Mouse (Mus musculus) ovary, postnatal 10 days (tissue): ENCODE data around the gene Usp43.

Source experiments
- DNase-seq: peaks from one replicate; pipeline ENCODE4 v3.0.0; 2022; ENCODE audit warnings: low spot score

The Usp43 gene

DNA sequence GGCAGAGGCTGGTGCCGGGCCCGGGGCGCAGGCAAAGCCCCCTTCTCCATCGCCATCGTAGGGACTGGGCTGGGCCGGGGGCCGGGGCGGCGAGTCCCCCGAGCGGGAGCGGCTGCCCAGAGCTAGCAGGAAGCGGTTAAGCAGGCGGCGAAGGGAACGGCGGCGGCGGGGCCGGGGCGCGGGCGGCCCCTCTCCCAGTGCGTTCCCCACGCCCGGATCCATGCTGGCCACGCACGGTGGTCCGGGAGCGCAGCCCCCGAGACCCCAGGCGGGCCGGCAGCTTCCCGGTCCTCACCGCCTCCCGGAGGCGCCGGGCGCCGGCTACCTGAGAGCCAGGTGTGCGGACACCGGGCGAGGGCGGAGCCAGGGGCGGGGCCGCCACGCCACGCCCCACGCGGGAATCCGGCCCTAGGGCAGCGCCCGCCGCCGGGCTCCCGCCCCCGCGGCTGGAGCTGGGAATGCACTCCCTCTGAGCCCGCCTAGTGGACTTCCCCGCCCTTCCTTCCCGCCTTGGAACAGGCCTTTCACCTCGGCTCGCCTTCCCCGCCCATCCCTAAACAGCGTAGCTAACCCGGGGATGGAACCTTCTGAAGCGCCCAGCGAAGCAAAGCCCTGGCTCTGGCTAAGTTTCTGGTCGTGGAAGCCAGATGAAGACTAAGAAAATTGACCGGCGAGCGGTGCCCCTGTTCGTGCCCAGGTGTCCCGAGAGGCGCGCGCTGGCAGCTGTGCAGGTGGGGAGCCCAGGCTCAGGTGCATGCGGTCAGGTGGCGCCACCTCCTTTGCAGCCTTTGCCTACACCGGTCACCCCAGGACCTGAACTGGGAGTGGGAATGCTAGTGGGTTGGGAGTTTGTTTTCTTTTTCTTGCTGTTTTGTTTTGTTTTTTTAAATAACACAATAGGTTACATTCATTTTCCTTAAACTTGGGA, at the start of gene Usp43:
Gene Usp43 (minus strand): TSS at position 327 of the 928 bp plus-strand sequence.
- DNase-seq, result peak; percentile 20

DNA sequence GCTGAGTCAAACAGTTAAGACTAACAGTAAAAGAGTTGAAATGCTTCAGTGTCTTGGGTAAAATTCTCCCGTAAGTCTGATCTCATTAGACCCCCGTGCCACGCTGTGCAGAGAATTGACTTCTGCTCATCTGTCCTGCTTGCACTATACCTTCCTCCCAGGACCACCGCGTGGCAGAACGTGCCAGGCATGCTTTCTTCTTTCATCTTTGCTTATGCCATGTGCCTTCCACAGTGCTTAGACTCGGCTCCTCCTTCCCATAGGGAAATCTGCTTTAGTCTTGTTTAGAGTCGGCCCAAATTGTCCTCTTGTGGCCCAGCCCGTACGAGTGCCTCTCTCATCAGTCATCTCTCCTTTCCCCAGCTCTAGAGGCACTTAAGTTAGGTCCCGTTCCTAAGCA, 45.9 kb upstream of the Usp43 start:
- no peak for DNase-seq

DNA sequence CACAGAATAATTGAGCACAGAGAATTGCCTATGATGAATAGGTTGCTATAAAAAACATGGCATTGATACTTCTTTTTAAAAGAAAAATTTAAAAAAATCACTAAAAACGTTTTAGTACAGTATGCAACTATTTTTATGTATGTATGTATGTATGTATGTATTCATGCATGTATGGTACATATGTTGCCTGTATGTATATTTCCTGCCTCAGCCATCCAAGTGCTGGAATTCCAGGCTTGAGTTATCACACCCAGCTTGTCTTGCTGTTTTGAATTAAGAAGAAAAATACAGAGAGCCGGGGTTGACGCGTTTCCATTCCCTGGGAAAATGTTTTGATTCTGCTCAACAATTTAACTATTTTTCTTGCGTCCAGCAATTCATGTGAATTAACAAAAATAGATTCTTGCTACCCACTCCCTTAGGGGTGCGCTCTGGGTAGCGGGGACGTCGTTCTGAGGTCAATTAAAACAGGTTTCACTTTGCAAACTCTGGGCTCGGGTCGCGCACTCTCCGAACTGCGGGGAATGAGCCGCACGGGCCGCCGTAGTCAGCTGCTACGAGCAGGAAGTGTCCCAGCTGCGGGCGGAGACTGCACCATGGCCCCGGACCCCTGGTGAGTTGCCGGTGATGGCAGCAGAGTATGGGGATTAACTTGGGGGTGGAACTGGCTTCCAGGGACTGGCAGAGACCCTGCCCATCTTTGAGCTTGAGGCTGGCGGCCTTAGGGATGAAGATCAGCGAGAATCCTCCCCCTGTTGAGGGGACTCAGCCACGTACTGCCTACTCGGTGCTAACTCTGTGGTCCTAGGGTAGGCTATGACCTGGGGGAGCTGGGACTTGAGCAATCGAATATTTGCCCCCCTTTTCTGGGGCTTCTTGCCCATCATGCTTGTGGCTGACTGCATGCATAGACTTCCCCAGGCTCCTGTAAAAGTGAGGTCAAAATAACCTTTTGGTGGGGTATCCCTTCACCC, 44.2 kb upstream of the Usp43 start, which contains the start of gene Stx8:
Gene Stx8 (plus strand): TSS at position 289 of the 974 bp plus-strand sequence.
- peak; percentile 96 for DNase-seq

DNA sequence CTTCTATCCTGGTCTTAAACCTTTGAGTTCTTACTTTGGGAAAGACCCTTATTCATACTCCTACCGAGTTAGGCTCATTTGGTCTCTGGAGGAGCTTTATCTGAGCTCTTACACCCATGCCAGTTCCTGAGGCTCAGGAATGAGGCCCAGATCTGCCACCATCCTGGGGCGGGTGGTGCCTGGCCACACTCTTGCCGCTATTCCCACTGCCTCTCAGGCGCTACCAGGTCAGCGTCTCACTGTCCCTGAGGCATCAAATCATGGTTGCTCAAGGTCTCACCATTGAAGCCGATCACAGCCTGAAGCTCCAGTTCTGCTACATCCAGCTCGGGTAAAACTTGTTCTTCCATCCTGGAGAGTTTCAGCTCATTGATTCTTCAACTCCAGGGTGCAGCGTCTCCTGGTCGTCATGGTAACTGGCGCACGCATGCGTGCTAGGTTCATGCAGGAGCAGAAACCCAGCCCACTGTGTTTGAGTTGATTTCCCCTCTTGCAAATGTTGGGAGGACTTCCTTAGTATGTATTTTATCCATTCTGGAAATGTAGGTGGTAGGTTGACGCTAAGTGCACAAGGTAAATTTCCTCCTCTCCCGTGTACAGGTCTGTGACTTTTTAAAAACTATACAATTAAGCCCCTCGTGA, 43.4 kb upstream of the Usp43 start, which contains the start of gene Cfap52:
Gene Cfap52 (minus strand): TSS at position 410 of the 642 bp plus-strand sequence.
- DNase-seq, result peak; percentile 71

DNA sequence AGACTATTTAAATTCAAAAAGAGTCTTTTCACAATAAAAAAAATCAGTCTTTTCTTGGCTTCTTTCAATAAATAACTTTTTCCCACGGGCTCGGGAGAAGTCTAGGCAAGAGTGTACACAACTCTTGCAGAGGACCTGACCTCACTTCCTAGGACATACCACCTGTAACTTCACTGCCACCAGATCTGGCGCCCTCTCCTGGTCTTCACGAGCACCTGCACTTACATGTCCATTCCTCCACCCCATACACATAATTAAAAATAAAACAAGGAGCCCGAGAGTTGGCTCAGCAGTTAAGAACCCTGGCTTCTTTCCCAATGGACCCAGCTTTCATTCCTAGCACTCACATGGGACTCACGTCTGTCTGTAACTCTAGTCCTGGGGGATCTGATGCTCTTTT, 42.2 kb upstream of the Usp43 start:
- DNase-seq, result no peak

DNA sequence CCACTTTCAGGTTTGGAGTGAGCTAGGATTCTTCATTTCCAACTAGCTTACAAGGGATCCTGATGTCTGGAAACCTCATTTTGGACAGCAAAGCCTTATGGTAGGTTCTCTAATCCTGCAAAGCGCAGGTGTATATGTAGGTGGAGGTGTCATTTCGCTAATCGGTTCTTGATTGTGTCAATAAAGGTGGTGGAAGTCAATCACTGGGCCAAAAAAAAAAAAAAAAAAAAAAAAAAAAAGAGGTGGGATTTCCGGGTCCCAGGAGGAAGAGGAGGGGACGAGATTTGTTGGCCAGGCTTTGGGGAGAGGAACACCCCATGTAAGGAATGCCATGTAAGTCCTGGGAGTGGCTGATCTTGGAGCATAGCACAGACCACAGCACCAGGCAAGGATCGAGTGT, 32.5 kb upstream of the Usp43 start:
- DNase-seq, result no peak

DNA sequence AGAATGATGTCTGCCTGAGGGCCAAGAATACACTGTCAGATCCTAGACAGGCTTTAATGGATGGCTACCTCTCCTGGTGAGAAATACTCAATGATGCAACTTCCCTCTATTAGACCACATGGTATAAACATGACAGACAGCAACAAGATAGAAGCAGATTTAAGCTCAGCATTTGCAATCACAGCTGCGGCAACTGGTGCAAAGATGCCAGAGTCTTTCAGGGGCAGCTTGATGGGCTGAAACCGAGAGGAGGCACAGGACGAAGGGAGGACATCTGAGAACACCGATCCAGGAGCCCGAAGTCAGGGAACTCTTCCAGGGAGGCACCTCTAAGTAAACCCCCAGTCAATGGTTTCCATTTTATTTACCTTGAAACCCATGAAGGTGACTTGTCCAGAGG, 31.7 kb upstream of the Usp43 start:
- no peak for DNase-seq

DNA sequence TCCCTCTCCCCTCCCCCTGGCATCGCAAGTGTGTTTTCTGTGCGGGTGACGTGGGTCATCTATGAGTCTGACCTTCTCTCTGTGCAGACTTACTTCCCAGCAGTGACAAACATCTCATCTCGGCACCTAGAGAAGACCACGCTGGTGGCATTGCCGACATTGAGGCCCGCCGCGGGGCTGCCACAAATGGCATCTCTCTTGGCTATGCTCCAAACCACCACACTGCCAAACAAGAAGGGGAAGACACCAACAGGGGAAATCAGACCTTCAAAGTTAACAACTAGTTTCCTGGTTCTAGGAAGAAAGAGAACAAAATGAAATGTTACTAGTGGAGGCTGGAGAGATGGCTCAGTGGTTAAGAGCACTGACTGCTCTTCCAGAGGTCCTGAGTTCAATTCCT, 27.5 kb upstream of the Usp43 start:
- no peak for DNase-seq

DNA sequence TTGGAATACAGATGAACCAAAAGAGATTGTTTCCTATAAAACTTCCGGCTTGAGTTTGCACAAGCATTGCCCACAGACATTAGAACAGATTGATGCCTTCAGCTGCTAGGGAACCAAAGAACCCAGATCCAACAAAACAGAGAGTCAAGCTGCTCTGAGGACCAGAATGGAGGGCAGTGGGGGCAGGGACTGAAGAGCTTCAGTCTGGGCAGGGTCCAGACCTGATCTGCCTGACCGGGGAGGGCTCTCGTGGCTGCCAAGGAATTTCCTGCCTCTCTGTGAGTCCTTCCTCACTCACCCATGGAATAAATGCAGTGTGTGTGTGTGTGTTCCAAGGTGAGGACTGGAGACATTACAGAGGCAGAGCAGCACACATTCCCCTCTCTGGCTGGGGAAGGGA, 26.3 kb upstream of the Usp43 start:
- DNase-seq, result no peak

DNA sequence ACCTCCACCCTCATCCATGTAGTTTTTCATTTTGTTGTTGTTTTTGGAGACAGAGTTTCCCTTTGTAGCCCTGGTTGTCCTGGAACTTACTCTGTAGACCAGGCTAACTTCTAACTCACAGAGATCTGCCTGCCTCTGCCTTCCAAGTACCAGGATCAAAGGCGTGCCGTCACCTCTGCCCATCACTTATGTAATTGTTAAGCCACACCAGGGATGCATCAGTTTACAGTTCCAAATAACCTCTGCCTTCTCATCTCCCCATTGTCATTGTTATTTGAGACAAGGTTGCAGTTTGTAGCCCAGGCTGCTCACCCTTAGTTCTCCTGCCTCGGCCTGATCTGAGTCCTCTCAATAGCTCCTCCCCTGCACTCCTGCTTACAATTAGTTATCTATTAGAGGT, 10.2 kb upstream of the Usp43 start:
- DNase-seq, result no peak

DNA sequence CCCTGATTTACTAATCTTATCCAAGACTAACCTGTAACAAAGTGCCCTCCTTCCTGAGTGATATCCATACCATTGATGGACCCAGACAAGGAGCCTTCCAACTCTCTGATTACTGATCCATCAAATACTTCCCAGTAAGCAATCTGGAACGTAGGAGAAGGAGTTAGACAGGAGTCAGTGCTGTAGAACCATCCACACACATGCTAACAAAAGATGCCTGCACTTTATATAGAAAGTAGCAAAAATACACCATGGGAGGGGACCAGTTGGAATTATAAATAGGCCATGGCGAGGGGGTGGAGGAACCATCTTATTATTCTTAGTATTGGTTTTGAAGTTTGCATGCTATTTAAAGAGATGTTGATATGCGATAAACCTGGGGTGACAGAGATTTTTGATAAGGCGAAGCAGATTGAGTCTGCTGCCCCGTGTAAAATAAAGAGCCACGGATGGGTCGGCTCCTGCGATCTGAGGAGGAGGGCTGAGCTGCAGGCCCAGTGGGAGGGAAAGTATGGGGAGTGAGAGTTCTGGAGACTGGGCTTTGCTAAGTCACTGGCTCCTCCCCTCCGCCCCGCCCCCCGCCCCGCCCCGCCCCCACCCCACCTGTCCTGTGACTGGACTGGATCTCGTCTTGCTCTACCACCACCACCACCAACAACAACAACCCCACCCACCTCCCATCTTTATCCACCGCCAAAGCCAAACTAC, 4.5 kb upstream of the Usp43 start:
- DNase-seq, result no peak

DNA sequence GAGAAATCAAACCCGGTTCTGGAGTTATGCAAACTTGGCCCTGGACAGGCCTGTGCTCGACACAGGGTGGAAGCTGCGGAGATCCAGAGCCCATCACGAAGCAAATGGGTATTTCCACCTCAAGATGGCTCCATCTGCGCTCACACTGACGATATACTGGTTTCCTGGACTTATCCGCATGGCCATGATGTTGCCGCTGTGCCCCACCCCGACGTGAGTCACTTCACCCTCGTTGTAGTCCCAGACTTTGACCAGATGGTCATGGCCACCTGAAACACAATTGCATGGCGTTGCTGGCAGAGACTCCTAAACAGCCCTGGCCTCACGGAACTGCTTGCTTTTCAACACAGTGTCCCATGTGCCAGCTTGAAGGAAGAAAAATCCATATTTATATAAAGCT, 3.0 kb upstream of the Usp43 start:
- no peak for DNase-seq

DNA sequence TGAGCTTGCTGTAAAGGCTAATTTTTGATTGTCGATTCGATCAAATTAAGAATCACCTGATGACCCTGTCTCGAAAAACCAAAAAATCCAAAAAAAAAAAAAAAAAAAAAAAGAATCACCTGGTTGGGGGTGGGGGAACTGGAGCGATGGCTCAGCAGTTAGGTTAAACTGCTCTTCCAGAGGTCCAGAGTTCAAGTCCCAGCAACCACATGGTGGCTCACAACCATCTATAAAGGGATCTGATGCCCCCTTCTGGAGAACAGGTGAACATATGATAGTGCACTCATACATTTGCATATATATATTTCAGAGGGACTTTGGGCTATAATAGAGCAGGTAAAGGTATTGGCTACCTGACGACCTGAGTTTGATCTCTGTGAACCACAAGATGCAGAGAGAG, 1.8 kb upstream of the Usp43 start:
- DNase-seq, result no peak

DNA sequence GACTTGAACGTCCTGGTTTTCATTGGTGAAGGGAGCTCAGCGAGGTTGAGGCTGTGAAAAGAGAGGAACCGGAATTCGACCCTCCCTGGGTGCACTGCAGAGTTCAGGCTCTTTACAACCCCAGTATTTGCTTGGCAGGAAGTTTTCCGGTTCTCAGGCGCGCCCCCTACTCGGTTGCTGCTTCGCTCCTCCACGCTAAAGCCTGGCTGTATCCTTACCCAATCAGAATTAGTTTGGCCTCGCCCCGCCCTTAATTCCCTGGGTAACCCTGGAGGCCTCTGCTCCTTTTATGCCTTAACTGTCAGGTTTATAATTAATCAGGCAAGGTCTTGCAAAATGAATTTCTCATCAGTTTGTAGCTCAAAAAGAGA, 787 bp upstream of the Usp43 start:
- DNase-seq, result peak; percentile 35

DNA sequence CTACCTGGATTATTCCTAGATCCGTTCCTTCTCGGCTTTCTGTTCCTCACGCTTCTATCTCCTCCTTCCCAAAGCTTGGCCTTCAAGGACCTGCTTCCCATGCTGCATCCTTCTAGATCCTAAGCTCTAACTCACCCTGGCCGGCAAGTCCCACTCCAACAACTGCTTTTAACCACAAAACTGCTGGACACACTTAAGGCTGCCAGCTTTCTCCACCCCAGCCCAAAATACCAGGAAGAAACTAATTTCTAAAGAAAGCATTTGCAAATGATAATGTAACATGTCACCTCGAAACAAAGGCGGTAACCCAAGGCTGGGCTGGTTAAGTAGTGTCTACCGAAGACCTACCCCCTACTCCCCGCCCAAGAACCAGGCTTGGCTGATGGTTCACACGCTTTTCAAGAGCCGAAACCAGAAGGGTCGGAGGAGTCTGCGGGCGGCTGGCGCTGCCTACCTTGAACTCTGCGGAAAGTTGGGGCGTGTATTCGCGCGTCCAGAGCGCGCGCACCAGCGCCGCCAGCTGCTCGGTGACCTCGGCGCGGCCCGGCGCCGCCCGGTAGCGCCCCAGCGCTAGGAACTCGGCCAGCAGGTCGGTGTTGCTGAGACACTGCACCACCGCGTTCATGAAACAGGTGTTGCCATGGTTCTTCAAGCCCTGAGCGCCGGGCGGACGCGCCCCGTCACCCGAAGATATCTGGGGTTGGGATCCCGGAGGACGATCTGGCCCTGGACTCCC, 694 bp downstream of the Usp43 start:
- DNase-seq, result peak; percentile 21

DNA sequence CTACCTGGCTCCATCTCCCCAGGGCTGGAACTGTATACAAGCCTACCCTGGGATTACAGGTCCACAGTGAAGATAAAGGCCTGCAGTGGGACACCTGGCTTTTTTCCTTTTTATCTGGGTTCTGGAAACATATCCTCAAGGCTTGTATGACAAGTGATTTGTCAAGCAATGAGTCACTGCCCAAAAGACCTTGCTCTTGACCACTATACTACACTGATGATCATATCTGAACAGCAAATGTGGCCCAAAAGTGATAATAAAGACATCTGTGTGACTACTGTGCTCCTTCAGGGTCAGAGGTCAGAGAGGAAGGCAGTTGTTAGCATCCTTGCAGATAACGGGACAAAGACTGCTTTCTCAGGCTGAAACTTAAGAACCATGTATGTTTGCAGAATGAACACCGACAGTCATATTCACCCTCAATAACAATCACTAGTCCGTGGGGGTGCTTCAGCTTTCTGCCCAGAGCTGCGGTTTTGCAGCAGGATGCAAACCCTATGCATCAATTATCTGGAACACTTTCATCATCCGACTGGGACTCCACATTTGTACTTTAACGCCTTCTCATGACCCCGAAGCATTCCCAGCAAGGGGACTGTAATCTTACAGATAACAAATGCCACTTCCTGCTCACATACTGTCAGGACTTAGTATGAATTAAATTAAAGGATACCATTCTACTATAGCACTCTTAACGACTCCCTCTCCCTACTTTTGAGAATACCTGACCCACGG, 1.6 kb downstream of the Usp43 start:
- DNase-seq, result no peak

DNA sequence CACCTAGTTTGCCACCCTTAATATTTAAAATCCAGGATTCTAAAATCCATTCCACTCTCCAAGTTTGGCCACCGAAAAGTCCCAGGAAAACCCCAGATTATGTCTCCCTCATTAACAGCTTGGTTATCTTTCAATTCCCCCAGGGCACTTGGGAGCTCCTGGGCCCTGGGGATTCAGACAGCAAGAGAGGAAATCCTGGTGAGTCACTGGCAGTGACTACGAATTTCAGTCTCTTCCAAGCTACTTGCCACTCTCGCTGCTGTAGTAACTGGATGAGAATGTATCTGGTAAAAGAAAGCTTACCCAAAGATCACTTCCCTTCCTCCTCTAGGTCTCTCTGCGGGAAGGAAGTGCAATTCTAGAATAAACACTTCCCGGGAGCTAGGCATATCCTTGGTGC, 2.4 kb downstream of the Usp43 start:
- DNase-seq, result no peak

DNA sequence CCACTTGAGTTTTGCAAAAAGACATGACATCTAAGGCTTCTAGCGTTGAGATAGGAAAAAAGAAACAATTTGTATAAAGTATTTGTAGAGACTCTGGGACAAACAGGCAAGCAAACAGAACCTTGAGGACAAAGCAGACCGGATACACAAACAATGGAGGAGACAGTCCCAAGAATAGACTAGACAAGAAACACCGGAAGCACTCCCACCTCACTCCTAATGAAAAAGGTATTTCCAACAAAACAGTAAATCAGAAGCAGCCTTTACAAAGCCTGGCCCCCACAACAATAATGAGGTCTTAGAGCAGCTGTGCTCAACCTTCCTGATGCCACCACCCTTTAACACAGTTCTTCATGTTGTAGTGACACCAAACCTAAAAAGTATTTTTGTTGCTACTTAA, 4.8 kb downstream of the Usp43 start:
- no peak for DNase-seq

DNA sequence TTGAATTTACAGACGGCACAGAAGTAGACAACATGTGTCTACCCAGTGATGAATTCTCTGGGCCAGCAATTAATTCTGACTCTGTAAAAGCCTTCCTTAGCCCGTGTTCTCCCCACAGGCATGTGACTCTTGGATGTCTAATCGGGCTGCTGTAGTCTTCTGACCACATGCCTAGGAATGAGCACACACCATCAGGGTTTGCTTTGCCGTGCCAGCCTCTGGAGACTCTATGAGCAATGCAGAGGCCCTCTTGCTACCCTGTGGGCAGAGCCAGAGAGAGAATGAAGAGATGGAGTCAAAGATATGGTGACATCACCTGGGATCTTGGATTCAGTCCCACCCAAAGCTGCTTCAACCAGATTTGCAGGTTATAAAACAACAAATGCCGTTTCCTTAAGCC, 10.9 kb downstream of the Usp43 start:
- DNase-seq, result no peak

DNA sequence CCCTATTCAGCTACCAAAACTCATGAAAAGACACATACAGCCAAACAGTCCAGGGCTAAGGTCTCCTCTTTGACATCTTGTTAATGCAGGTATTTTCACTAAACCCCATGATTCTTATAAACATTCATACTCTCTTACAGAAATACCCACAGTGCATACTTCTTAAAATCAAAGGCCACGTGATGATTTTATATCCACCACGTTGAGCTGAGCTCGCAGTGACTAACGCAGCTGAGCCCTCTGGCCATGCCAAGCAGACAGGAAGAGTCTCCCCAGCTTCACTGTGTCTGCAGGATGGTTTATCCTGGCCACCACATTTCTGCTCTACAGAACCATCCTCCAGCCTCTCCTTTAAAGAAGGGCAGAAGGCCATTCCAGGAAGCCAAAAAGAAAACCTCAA, 18.2 kb downstream of the Usp43 start:
- DNase-seq, result no peak
